Mouse (Mus musculus) cerebellum, adult (tissue): ENCODE results near the gene Coa4.

Experiments used
- ATAC-seq: cut with Nextera tagmentation; 2 replicates; pipeline ENCODE4 v1.9.2; 2017; ENCODE audit warnings: mild to moderate bottlenecking, moderate library complexity, mixed read lengths; ENCODE audit not compliant: insufficient number of reproducible peaks, low FRiP score, low TSS enrichment

The Coa4 gene

DNA sequence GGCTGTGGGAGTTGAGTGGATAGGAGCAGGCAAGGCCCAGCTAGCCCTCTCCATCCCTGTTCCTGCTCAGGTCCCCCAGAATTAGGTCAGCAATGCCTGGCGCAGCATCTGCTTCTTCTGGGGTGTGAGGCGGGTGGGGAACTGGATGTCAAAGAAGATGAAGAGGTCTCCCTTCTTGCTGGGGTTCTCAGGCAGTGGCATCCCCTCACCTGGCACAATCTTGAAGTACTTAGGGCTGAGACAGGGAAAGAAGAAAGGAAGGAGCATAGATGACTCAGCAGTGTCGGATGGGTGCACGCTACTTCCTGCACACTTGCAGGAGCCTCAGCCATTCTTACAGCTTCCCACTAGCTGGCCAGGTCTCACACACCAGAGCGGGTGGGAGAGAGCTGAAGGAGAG, 33.8 kb upstream of the Coa4 start:
- no peak for ATAC-seq

DNA sequence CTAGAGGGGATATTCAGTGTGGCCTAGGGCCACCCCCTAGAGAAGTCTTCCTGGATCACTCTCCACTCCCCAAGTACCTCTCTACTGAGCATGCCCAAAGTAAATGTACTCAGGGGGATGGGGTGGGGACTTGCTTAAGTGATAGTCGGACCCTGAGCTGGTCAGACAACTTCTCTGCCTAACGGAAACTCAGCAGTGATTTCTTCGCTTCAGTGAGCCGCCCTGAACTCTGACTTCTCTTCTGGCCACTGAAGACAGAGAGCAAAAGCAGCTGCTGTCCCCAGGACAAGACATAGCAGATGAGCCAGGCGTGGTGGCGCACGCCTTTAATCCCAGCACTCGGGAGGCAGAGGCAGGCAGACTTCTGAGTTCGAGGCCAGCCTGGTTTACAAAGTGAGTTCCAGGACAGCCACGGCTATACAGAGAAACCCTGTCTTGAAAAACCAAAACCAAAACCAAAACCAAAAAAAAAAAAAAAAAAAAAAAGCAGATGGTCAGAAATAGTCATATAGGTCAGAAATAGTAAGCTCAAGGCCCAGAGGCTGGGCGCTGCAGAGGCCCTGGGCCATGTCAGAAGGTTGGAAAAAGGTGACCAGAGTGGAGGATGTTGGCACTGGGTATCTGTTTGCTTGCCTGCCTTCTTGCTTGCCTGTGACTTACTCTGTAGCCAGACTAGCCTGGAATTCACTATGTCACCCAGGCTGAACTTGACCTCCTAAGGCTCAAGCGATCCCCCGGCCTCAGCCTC, 32.0 kb upstream of the Coa4 start:
- ATAC-seq = no peak

DNA sequence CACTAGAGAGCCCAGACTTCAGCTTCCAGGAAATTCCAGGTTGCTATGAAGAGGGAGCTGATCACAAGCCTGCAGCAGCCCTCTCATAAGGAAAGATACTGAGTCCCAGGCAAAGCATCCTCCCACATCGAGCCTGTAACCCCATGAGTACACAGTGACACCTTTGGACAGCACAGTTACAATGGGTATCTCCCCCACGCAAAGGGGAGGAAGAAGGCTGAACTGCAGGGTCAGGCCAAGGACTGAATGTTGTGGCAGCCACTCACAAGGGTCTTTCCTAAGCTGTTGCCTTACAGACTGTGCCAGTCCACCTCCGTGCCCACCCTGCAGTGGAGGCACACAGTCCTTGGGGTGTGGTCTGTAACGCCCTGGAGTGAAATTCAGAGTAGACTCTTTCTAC, 30.4 kb upstream of the Coa4 start:
- ATAC-seq = no peak

DNA sequence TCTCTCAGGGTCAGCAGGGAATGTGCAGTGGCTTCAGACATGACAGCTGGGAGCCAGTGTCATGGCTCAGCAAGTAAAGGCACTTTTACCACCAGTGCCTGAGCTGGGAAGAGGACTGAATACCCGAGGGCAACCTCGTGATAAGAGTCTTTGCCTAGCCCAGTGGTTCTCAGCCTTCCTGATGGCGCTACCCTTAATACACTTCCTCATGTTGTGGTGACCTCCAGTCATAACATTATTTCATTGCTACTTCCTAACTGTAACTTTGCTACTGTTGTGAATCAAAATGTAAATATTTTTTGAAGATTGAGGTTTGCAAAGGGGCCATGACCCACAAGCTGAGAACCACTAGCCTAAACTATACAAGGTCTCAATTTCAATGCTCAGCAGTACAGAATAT, 28.2 kb upstream of the Coa4 start:
- no peak for ATAC-seq

DNA sequence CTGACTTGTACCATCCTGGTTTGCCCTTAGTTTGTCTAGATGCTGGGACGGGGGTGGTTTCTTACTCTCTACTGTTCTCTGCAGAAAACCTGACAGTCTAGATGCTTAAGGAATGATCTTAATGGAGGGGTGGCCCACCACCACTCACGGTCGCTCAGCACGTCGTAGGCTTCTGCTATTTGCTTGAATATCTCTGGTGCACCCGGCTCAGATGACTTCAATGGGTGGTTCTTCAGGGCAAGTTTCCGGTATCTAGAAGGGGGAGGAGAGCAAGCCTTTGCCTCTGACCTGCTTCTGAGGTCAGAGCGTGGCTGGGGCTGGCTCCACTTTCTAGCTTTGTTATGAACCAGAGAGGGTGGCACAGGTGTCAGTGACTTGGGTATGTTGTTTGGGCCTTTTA, 25.3 kb upstream of the Coa4 start:
- no peak for ATAC-seq

DNA sequence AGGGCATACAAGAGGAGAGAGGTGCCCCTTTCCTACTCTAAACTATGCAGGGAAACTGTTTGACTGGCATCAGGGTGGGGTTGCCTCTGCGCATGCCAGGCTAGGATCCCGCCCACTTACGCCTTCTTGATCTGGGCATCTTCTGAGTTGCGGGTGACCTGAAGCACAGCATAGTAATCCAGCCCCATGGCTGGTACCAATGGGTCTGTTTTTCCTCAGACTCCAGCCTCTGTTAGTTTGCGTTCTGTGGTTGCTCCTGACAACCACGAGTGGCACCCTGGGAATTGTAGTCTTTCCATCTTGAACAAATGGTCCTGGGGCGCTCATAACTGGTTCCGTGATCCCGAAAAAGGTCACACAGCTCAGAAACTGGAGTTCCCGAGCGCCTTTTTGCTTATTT, 22.3 kb upstream of the Coa4 start, which contains the start of gene Dnajb13:
Gene Dnajb13, minus strand, starts transcription at position 388 of the 400 bp plus-strand sequence.
- ATAC-seq = no peak

DNA sequence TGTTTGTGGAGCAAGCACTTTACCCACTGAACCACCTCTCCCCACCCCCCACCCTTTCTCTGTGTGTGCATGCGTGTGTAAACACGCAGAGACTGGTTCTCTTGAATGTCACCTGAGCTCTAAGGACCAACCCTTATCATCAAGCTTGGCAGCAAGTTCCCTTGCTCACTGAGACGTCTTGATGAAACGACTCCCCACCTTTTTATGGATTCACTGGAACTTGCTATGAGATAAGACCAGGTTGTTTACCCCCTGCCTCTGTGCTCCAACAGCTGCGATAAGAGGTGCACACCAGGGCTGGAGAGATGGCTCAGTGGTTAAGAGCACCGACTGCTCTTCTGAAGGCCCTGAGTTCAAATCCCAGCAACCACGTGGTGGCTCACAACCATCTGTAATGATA, 16.7 kb upstream of the Coa4 start:
- no peak for ATAC-seq

DNA sequence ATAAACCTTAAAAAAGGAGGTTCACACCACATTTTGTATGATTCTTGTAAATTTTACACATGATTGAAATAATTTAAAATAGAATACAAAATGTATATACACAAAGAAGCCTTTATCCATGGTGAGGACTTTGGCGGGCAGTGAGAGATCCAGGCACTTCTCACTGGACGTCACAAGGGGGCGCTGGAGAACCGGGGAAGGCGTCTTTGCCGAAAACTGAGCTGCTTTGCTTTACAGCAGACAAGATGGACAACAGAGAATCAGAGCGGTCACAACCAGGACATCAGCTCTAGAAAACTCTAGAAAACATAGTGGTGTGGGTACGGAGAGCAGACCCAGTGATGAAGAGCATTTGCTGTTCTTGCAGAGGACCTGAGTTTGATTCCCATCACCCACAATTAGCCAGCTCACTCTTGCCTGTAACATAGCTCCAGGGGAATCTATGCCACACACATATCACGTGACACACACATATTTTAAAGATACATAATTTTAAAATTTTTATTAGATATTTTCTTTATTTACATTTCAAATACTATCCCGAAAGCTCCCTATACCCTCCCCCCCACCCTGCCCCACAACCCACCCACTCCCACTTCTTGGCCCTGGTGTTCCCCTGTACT, 16.1 kb upstream of the Coa4 start:
- peak; percentile 26; the same call in 1 of the 2 replicates for ATAC-seq

DNA sequence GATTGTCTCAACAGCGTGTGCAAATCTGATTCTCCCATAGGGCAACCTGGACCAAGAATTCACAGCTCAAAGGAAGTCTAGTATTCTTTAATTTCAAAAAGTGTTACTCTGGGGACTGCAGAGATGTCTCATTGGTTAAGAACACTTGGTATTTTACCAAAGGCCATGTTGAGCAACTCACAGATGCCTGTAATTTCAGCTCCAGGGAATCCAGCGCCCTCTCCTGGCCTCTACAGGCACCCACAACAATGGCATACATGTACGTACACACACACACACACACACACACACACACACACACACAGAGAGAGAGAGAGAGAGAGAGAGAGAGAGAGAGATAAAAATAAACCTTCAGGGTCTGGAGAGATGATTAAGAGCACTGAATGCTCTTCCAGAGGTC, 14.6 kb upstream of the Coa4 start:
- no peak for ATAC-seq

DNA sequence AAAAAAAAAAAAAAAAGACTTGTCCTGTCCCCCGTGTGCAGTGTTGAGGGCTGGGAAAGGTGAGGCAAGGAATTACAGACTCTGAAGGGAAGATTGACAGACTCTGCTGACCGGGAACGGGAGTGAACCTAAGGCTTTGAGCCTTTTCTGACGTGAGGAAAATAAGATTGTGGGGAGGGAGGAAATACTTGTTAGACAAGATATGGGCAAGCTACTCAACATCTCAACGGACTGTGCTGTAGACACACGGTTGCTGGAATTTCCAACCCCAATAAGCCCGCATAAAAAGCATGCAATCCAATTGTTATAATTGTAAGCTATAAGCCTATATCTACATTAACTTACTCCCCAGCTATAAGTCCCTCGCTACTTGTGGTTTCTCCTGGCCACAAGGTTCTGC, 12.2 kb upstream of the Coa4 start:
- ATAC-seq = no peak

DNA sequence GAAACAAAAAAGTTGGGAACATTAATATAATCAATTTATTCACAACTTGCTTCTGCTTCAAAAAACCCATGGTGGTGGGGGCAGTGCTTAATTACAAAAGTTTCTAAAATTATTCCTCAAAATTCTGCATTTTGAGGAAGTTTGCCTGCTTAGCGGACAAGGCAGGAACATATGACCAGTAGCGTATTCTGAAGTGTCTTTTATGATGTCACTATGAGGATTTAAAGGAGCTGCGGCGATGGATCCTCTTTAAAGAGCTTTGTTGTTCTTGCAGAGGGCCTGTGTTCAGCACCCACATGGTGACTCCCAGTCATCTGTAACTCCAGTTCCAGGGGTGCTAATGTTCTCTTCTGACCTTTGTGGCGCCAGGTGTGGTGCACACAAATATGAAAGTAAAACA, 6.1 kb upstream of the Coa4 start:
- no peak for ATAC-seq

DNA sequence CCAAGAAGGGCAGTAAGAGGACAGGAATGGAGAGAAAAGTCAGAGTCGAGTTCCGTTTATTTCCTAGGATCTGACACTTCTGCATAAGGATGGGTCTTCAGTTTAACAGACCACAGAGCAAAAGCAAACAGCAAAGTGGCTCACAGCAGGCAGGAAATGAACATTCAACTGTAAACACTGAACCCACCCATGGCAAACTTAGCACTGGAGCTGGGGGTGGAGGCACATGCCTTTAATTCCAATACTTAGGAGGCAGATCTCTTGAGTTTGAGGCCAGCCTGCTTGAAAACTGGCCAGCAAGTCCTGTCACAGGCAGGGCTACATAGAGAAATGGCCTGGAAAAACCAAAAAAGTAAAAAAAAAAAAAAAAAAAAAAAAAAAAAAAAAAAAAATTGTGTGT, 3.4 kb upstream of the Coa4 start:
- no peak for ATAC-seq

DNA sequence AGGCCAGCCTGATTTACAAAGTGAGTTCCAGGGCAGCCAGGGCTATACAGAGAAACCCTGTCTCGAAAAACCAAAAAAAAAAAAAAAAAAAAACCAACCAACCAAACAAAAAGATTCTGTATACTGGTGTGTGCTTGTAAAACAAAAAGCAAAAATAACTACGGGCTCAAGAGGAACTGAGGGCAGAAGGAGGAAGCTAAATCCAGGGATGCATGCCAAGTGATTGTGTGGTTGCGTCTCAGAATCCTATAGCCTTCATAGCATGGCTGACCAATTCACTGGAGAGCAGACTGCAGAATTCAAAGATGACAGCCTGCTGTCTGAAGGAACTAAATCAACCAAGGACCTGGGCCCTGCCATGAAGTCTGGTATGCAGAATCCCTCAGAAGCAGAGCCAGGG, 2.7 kb upstream of the Coa4 start:
- ATAC-seq = no peak

DNA sequence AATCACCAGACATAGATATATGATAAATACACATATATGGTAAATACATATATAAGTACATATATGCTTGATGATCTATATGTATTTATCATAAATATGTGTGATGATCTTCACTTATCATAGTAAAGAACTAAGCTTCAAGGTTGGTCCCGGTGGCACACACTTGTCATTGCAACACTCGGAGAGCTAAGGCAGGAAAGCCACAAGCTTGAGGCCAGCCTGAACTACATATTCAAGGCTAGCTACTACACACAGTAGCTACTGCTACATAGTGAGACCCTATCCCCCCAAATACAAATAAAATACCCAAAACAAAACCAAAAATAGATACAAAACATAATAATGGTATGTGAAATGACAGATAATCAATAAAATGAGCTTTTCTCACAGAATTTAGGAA, 1.0 kb upstream of the Coa4 start:
- ATAC-seq = no peak

DNA sequence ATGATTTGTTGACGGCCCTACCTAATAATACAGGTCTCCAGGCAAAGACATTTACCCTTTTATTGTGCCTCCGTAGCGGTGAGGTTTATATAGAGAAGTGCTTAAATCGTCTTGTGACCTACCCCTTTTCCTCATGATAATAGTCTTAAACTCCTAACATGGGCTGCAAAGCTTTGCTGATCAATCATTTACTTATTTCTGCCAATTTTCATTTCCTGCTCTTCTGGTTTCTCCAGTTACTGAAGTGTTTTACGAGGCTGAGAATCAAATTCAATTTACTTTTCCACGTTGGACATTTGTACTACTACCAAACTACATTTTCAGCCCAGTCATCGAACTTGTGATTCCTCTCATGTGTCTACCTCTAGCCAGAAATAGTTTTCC, 640 bp downstream of the Coa4 start:
- ATAC-seq = no peak

DNA sequence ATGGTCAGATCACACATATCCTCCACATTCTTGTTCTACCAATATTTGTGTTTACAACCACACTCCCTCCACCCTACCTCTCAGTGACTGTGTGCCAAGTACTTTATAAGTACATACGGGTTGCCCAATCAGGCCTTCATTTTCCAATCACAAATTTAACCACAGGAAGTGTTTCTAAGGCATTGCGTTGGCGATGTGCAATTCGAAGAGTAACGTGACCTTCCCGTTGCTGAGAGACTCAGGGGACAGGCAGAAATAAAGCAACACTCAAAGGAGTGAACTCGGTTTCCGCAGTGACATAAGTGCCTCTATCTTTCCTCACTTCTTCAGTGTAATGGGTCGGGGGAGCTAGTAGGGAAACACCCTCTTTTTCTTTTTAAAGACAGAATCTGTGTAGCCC, 2.6 kb downstream of the Coa4 start:
- no peak for ATAC-seq

DNA sequence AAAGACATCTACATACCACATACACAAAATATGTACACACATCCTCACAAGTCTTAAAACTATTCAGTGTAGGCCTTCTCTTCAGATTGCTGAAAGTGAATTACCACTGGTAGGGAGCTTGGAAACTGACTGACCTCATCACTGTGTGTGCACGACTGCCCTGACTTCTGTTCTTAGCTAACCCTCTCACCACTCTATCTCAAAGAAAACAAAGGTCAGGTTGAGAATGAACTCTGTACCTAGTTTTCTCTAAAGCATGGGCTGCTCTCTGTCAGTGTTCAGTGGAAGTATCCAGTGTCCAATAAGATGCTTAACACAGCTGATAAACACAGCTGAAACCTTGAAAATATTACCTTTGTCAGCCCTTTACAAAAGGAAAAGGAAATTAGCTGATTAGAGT, 7.6 kb downstream of the Coa4 start:
- no peak for ATAC-seq

DNA sequence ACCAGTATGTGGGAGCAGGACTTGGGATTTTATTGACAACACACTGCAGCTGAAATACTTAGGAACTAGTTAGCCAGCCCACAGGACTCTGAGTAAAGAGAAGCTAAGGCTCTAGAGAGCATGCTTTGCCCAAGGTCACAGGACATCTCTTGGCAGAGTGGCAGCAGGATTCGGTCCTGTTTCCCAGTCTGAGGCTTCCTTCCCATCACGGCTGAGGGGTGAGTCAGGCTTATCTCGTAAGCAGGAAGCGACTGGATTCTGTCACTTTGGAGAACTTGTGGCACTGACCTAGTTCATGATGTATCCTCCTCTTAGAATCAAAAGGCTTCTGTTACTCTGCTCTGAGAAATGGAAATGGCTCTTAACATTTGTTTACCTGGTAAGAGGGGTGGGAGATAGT, 10.8 kb downstream of the Coa4 start:
- ATAC-seq = no peak

DNA sequence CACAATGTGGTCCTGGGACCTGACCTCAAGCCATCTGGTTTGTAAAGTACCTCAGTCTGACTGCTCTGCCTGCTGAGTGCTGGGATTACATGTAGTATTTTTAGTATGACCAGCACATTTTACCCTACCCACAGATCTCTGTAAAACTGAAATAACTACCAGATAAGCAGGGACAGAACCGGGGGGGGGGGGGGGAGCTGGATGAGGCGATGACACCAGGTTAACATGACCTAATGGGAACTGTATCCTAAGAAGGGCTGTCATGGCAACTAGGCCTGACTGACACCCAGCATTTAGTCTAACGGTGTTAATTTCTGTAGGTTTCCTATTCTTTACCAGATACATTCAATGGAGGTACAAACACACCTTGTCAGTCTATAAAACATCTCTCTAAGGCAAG, 12.9 kb downstream of the Coa4 start:
- no peak for ATAC-seq

DNA sequence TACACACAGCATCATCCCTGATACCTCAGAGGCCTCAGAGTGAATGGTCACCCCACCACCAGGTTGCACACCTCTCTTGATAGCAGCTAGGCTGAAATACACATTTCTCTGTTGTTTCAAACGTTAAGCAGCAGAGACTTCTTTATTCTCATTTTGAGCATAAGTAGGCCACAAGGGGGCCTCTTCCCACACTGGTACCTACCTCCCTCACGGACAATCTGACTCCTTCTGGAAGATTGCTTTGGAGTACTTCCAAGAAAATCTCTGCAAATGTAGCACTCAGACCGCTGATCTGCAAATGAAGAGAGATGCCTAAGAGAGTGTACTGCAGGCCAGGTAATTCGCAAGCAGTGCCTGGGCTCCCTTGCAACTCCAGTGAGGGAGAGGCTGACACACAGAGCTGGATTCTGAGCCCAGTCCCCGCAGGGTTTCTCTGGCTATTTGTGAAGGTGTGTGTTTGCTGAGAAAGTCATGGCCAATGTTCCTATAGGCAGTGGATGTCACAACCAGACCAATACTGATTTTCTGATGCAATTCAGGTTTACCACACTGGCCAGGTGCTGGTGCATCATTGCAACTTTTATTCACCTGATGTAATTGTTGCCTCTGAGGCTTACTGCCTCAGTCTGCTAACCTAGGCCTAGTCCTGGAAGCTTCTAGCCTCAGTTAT, 13.6 kb downstream of the Coa4 start:
- ATAC-seq = peak; percentile 78

DNA sequence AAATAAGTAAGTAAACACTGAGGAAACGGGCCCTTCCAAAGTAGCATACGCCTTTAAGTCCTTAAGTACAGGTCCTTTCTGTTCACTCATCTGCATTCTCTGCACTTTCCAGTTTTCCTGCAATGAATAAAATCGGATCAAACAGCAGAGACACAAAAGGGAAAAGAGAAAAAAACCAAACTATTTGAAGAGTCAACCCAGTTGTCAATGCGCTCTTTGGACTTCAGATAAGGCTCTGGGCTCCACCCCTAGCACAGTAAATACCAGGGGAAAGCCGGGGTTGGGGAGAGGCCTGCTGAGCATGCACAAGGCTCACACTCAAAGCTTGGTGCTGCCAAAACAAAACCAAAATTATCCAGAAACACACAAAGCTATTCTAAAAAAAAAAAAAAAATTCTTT, 18.1 kb downstream of the Coa4 start:
- no peak for ATAC-seq

DNA sequence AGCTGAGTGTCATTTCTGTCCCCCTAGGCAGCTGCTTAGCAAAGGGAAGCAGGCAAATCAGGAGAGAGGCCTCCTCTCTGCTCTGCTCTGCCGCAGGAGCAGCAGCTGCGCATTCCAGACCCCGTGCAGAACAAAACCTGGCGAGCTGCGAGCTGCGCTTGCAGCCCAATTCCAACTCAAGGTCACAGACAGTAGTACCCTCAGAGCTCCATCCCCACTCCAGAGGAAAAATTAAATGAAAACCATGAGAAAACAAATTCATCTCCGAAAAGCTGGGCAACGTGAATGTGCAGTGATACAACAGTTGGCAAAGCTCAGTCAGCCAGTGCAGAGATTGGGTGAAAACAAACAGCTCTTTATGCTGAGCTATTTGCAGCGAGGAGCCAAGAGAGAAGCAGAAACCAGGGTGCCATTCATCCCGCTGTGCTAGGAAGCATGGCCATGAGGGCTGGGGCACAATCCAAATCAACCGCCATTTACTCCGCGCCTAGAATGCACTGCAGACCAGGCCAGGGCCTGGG, 18.6 kb downstream of the Coa4 start:
- peak; percentile 52; the same call in 1 of the 2 replicates for ATAC-seq
